Mouse (Mus musculus) intestine, embryonic 15.5 days (tissue): ENCODE measurements around the gene Pcdh11x. TPM values are rescaled to one million over a fixed set of nuclear protein-coding genes. Genes with fewer than 3 reads are reported as not detected.
"Not testable (repeated sequence)": the region's sequence is repeated elsewhere in the genome, so short reads cannot be mapped to it uniquely, and the experiment has no call there.

Experiments used
- ATAC-seq: fragments of 200-750 bp; cut with Nextera tagmentation; 2 replicates; pipeline ENCODE4 v1.8.0; 2017; ENCODE audit warnings: moderate TSS enrichment, moderate library complexity
- H3K27ac ChIP-seq: fragments of 300-500 bp; sonication (generic); 2 replicates; pipeline ENCODE4 v1.5.1; 2015; ENCODE audit warnings: mild to moderate bottlenecking, inconsistent platforms
- H3K27me3 ChIP-seq: fragments of 300-500 bp; sonication (generic); replicated peaks from 2 replicates; pipeline ENCODE4 v1.6.1; 2015; ENCODE audit warnings: inconsistent platforms
- H3K36me3 ChIP-seq: fragments of 300-500 bp; sonication (generic); 2 replicates; pipeline ENCODE4 v1.6.1; 2015; ENCODE audit warnings: inconsistent platforms
- H3K4me1 ChIP-seq: fragments of 300-500 bp; sonication (generic); replicated peaks from 2 replicates; pipeline ENCODE4 v1.6.1; 2015; ENCODE audit warnings: inconsistent platforms
- H3K4me2 ChIP-seq: fragments of 300-500 bp; sonication (generic); replicated peaks from 2 replicates; pipeline ENCODE4 v1.6.1; 2015; ENCODE audit warnings: mild to moderate bottlenecking, inconsistent platforms
- H3K4me3 ChIP-seq: fragments of 300-500 bp; sonication (generic); replicated peaks from 2 replicates; pipeline ENCODE4 v1.5.1; 2015; ENCODE audit warnings: inconsistent platforms
- H3K9ac ChIP-seq: fragments of 300-500 bp; sonication (generic); 2 replicates; pipeline ENCODE4 v1.6.1; 2015; ENCODE audit warnings: inconsistent platforms
- H3K9me3 ChIP-seq: fragments of 300-500 bp; sonication (generic); 2 replicates; pipeline ENCODE4 v1.6.1; 2016; ENCODE audit warnings: inconsistent platforms
- WGBS: fragments of 180-500 bp; shearing (Covaris S2); methylation state at CpG from one replicate; pipeline ENCODE4 v1.1.7; 2015; 5-methylcytosine and 5-hydroxymethylcytosine counted together
- polyA plus RNA-seq: library from polyadenylated mRNA; unstranded; fragments of >200 nt; fragmentation: Nextera tagmentation; extraction: Ambion mirVana; gene quantifications from 2 replicates; pipeline ENCODE4 v1.2.1, GENCODE M21; 2015

Gene Pcdh11x
- polyA plus RNA-seq = 3.3 and 3.6 TPM in 2 replicates

GRCm38 (mm10) chrX:120290011-120290899 is at the start of gene Pcdh11x:
TSS of gene Pcdh11x (plus strand) at chrX:120290259.
- no peaks in the 10 kb centered on the region for H3K9me3 ChIP-seq
- peak; percentile 77 for ATAC-seq
- 9% methylated on average over 36 of the region's 40 CpGs for whole genome bisulfite sequencing
- peak within 1 kb of the TSS; percentile 82 for H3K4me2 ChIP-seq
- no peaks in the 10 kb centered on the region for H3K27me3 ChIP-seq
- no peak within 1 kb of the TSS for H3K27ac ChIP-seq
- H3K9ac ChIP-seq = peak within 1 kb of the TSS; percentile 26; the same call in 1 of the 2 replicates
- H3K36me3 ChIP-seq = no peaks in the 10 kb centered on the region
- no peaks in the 10 kb centered on the region for H3K4me1 ChIP-seq
- H3K4me3 ChIP-seq = peak within 1 kb of the TSS; percentile 42

GRCm38 (mm10) chrX:120260089-120260488 is 30.0 kb upstream of the Pcdh11x start:
- ATAC-seq = no peak
- no peak overlapping the region for H3K4me2 ChIP-seq
- WGBS = 66% methylated on average over 2 of the region's 2 CpGs
- no peak overlapping the region for H3K27ac ChIP-seq
- no peaks in the 10 kb centered on the region for H3K9me3 ChIP-seq
- no peak overlapping the region for H3K9ac ChIP-seq
- no peaks in the 10 kb centered on the region for H3K36me3 ChIP-seq
- H3K4me1 ChIP-seq = no peaks in the 10 kb centered on the region
- no peaks in the 10 kb centered on the region for H3K27me3 ChIP-seq
- H3K4me3 ChIP-seq = no peak overlapping the region

DNA sequence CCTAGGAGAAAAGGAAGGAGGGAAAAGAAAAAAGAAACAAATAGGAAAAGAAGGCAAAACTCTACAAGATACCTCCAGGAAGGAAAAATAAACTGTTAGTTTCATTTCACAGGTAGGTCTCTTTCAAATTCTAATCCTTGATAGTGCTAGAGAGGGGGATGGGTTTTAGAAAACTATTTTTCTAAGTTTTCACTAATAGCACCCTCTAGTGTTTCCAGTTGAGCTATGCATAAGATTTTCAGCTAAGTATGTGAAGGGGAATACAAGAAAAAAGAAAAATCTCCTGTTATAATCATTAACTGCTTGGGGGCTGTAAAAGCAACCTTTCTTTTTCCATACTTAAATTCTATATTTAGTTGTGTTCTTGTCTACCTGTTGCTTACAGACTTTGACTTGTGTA is 4.5 kb upstream of the Pcdh11x start:
- no peak overlapping the region for H3K4me2 ChIP-seq
- no peak overlapping the region for H3K4me3 ChIP-seq
- no peak overlapping the region for H3K9ac ChIP-seq
- no peaks in the 10 kb centered on the region for H3K27me3 ChIP-seq
- ATAC-seq = no peak
- no peaks in the 10 kb centered on the region for H3K36me3 ChIP-seq
- no peak overlapping the region for H3K27ac ChIP-seq
- no peaks in the 10 kb centered on the region for H3K9me3 ChIP-seq
- H3K4me1 ChIP-seq = no peaks in the 10 kb centered on the region

DNA sequence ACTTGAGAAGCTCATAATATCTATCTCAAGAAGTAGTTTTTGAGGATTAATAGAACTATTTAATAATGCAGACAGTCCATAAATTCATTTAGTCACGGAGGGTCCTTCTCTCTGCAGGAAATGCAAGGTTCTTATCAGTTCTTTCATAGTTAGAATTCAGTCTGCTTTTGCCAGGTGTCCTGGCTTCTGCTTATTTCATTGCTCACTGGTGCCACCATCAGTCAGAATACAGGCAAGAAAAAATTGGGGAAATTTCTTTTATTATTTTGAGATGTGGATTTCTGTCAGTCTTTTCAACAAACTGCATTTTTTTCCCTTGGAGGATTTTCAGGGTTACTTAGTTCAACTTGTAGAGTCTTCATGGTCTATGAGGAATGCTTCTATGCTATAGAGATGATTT is 2.6 kb upstream of the Pcdh11x start:
- 10% methylated on average over 1 of the region's 1 CpGs for WGBS
- H3K9ac ChIP-seq = no peak overlapping the region
- no peak overlapping the region for H3K4me3 ChIP-seq
- H3K36me3 ChIP-seq = no peaks in the 10 kb centered on the region
- no peak overlapping the region for H3K4me2 ChIP-seq
- no peak overlapping the region for H3K27ac ChIP-seq
- no peaks in the 10 kb centered on the region for H3K4me1 ChIP-seq
- H3K9me3 ChIP-seq = no peaks in the 10 kb centered on the region
- H3K27me3 ChIP-seq = no peaks in the 10 kb centered on the region
- ATAC-seq = no peak

DNA sequence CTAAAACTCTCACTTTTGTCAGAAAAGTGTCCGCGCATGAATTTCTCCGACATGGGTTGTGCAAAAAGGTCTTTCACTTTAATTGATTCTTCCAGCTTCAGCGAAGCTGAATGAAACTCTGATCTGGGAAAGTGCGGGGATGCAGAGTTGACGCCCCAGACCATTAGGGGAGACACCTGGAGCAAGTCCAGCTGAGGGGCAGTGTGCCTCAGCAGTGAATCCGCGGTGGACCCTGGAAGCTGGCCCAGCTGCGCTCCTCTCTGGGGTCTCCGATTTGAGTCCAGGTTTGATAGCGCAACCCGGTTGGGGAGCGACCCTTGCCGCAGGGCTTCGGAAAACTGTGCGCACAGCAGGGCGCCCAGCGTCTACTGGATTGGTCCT is 831 bp downstream of the Pcdh11x start:
- 10% methylated on average over 18 of the region's 18 CpGs for WGBS
- Histone ChIP-seq H3K36me3 (no peaks in the 10 kb centered on the region), H3K9me3 (no peaks in the 10 kb centered on the region), H3K27me3 (no peaks in the 10 kb centered on the region), H3K27ac (no peak overlapping the region), H3K4me2 (peak overlapping the region; percentile 82), H3K4me3 (peak overlapping the region; percentile 42), H3K9ac (no peak overlapping the region), H3K4me1 (no peaks in the 10 kb centered on the region)
- ATAC-seq = no peak

GRCm38 (mm10) chrX:120291696-120292095 is 1.6 kb downstream of the Pcdh11x start:
- Histone ChIP-seq H3K27me3 (no peaks in the 10 kb centered on the region), H3K9ac (no peak overlapping the region), H3K9me3 (no peaks in the 10 kb centered on the region), H3K27ac (no peak overlapping the region), H3K4me2 (peak overlapping the region; percentile 82), H3K4me3 (peak overlapping the region; percentile 11), H3K36me3 (no peaks in the 10 kb centered on the region), H3K4me1 (no peaks in the 10 kb centered on the region)
- no peak for ATAC-seq
- WGBS = 13% methylated on average over 13 of the region's 13 CpGs

DNA sequence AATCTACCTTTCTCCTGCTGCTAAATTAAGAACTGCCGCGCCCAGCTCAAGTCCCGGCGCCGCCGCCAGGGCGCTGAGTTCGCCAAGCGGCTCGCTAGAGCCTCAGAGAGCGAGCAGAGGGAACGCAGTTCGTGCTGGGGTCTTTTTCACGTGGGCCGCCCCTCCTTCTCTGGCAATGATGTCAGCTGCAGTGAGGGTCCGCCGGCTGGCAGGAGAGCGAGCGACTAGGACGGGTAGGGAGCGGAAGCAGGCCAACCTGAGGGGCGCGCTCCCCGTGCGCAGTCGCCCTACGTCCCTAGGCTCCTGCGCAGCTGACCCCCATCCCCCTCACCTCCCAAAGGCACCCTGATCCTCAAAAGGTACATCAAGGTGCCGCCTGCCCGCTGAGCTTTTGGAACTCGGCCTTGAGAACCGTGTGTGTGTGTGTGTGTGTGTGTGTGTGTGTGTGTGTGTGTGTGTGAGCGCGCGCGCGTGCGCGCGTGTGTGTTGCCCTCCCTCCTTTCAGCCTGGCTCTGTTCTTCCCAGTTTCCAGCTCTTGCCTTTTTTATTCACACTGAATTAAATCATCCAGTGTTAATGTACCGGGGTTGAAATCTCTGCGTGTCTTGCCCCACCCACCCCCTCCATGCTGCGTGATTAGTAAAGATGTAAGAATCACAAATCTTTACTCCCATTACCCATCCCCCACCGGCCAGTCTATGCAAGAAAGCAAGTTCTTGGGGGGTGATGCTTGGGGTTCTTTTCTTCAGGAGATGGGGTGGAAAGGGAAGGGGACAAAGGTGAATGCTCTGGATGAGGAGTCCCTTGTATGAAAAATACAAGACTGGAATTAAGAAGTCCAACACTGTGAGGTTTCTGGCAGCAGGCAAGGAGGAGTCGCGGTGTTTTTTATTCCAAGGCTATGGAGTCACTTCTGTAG is 3.0 kb downstream of the Pcdh11x start:
- Histone ChIP-seq H3K9me3 (no peaks in the 10 kb centered on the region), H3K9ac (peak overlapping the region; percentile 17; the same call in 1 of the 2 replicates), H3K4me2 (peak overlapping the region; percentile 82), H3K4me3 (peak overlapping the region; percentile 50), H3K4me1 (no peaks in the 10 kb centered on the region), H3K36me3 (no peaks in the 10 kb centered on the region), H3K27me3 (no peaks in the 10 kb centered on the region), H3K27ac (no peak overlapping the region)
- peak; percentile 75 for ATAC-seq
- WGBS = 5% methylated on average over 39 of the region's 46 CpGs

DNA sequence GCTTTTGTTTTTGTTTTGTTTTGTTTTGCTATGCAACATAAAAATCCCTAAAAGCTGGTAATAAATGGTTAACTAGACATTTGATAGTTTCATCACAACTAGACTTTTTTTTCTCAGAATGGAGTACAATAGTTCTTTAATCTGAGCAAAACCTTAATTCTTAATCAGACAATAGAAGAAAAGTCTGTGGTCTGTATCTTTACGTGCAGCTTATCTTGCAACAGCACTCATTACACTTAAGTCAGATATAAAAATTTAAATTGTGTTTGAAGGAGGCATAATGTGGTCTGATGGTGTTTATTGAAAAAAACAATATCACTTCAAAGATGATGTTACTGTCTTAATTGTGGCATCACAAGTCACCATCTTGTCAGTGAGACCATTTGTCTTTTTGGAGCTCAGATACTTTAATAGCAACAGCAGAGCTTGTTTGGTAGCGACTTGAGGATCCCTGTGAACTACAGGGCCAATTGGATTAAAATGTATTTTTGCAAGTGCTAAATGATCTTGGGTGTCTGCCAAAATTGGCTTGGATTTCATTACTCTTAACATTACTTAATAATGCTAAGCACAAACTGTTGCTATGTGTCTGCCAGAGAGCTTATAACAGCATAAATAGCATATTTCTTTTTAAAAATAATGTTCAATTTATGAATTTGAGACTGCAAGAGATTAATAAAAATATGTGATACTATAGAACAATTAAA is 11.6 kb downstream of the Pcdh11x start:
- Histone ChIP-seq H3K9ac (no peak overlapping the region), H3K4me3 (no peak overlapping the region), H3K4me2 (no peak overlapping the region), H3K36me3 (no peaks in the 10 kb centered on the region), H3K27ac (no peak overlapping the region), H3K4me1 (no peaks in the 10 kb centered on the region), H3K27me3 (no peaks in the 10 kb centered on the region), H3K9me3 (no peaks in the 10 kb centered on the region)
- 71% methylated on average over 2 of the region's 2 CpGs for WGBS
- ATAC-seq = no peak

DNA sequence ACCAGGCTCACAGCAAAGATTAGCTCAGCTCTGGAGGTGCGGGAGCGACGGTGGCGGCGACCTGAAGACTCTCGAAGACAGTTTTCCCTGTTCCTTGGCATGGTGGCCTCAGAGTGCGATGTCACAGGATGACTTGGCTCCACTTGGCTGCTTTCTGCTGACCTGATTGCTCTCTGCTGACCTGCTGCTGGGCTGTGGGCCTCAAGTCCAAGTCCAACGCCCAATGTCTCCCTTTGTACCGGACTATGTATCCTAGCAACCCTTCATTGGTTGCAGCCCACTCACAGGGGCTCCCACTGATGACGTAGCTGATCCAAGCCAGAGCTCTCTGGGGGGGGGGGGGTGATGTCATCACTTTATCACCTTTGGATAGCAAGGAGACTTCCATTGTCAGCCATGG is 22.9 kb downstream of the Pcdh11x start, which contains the start of gene H2afb3:
H2afb3 (minus strand) TSS at position 101 of the 400 bp plus-strand sequence.
- 91% methylated on average over 8 of the region's 10 CpGs for WGBS
- not testable (repeated sequence) for ATAC-seq, H3K27me3 ChIP-seq, H3K9me3 ChIP-seq, H3K4me3 ChIP-seq, H3K9ac ChIP-seq, H3K36me3 ChIP-seq, H3K4me2 ChIP-seq, H3K4me1 ChIP-seq, H3K27ac ChIP-seq

- no peak overlapping the region for H3K4me2 ChIP-seq
- H3K36me3 ChIP-seq = no peaks in the 10 kb centered on the region
- no peaks in the 10 kb centered on the region for H3K9me3 ChIP-seq
- H3K27ac ChIP-seq = no peak overlapping the region
- no peaks in the 10 kb centered on the region for H3K4me1 ChIP-seq
- no peak for ATAC-seq
- H3K9ac ChIP-seq = no peak overlapping the region
- H3K4me3 ChIP-seq = no peak overlapping the region
- WGBS = 68% methylated on average over 1 of the region's 1 CpGs
- H3K27me3 ChIP-seq = no peaks in the 10 kb centered on the region
Measured at GRCm38 (mm10) chrX:120466225-120466624, 176.2 kb downstream of the Pcdh11x start.

DNA sequence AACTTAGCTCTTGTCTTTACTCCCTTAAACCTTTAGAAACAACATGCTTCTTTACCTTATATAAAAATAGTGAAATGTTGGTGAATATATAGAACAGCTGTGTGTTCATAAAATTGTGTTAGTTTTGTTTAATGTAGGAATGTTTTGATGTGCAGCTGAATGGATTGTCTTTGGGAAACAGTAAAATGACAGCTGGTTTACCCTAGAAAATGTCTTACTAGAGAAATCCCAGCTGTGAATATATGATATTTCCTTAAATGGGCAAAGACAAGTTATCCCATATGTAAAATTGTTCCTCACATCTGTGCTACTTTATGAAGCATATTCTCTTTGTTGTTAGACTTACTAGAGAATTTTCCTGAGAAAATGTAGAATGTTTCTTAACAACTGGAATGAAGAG is 196.4 kb downstream of the Pcdh11x start:
- no peaks in the 10 kb centered on the region for H3K9me3 ChIP-seq
- no peak overlapping the region for H3K27ac ChIP-seq
- no peaks in the 10 kb centered on the region for H3K27me3 ChIP-seq
- H3K4me3 ChIP-seq = no peak overlapping the region
- H3K9ac ChIP-seq = no peak overlapping the region
- ATAC-seq = no peak
- no peaks in the 10 kb centered on the region for H3K36me3 ChIP-seq
- H3K4me2 ChIP-seq = no peak overlapping the region
- H3K4me1 ChIP-seq = no peaks in the 10 kb centered on the region

- no peak overlapping the region for H3K9ac ChIP-seq
- H3K4me1 ChIP-seq = no peaks in the 10 kb centered on the region
- H3K27me3 ChIP-seq = no peaks in the 10 kb centered on the region
- no peak for ATAC-seq
- no peak overlapping the region for H3K4me3 ChIP-seq
- no peak overlapping the region for H3K4me2 ChIP-seq
- no peaks in the 10 kb centered on the region for H3K9me3 ChIP-seq
- H3K27ac ChIP-seq = no peak overlapping the region
- WGBS = 85% methylated on average over 3 of the region's 3 CpGs
- no peaks in the 10 kb centered on the region for H3K36me3 ChIP-seq
Measured at GRCm38 (mm10) chrX:120524986-120525385, 234.9 kb downstream of the Pcdh11x start.
